8 mouse cellular contexts compared by ENCODE assay signal in genomic region chr2:72114148-72114559, GRCm38 (mm10).
DNase-seq lines count a peak whose midpoint lies in the region; ATAC-seq and TF ChIP-seq lines count a peak whose summit lies in the region.

No protein-coding gene starts in this region.

- no peak overlapping the region for H3K9ac ChIP-seq in heart, embryonic 14.5 days (ENCODE audit: low read length)
- no peak overlapping the region for H3K9ac ChIP-seq in heart, embryonic 12.5 days
- no peak overlapping the region for H3K9ac ChIP-seq in lung, embryonic 14.5 days

- H3K4me2 ChIP-seq in heart, embryonic 14.5 days (ENCODE audit: low read length) = no peak overlapping the region
- no peak overlapping the region for H3K4me2 ChIP-seq in heart, embryonic 12.5 days
- no peak overlapping the region for H3K4me2 ChIP-seq in lung, embryonic 14.5 days

- TF ChIP-seq POLR2A in lung, adult 2 months (IDR thresholded peaks at IDR 0.05; ENCODE audit: borderline replicate concordance, extremely low read depth, low read depth, low read length) = no peak
- TF ChIP-seq POLR2A in bone marrow, adult 2 months (IDR thresholded peaks at IDR 0.05; ENCODE audit: borderline replicate concordance, control insufficient read depth, low read depth, low read length) = no peak

- DNase-seq in lung, embryonic 14.5 days = peak; percentile 87
- DNase-seq in lung, adult 2 months = no peak
- peak; percentile 86 for DNase-seq in naive thymus-derived CD4-positive, alpha-beta T cell, adult 2 months (ENCODE audit: low read depth)
- DNase-seq in cerebellum, postnatal 14 days = no peak
- no peak for DNase-seq in left cerebral cortex, adult 9 months (ENCODE audit: low spot score in 2 of 2)

- H3K9me3 ChIP-seq in heart, embryonic 14.5 days (ENCODE audit: control insufficient read depth, low read length) = no peaks in the 10 kb centered on the region
- no peaks in the 10 kb centered on the region for H3K9me3 ChIP-seq in heart, embryonic 12.5 days (replicated peaks)
- no peaks in the 10 kb centered on the region for H3K9me3 ChIP-seq in lung, embryonic 14.5 days (ENCODE audit: low read depth, low read length)

- no peak overlapping the region for H3K4me3 ChIP-seq in heart, embryonic 14.5 days (ENCODE audit: control insufficient read depth in 1 of 2, insufficient read depth in 1 of 2, low read depth in 1 of 2, low read length in 2 of 2)
- H3K4me3 ChIP-seq in heart, embryonic 12.5 days = no peak overlapping the region
- H3K4me3 ChIP-seq in lung, embryonic 14.5 days (ENCODE audit: low read depth, low read length) = no peak overlapping the region
- no peak overlapping the region for H3K4me3 ChIP-seq in lung, adult 2 months (replicated peaks; ENCODE audit: extremely low read depth, low read depth, low read length)
- no peak overlapping the region for H3K4me3 ChIP-seq in bone marrow, adult 2 months (replicated peaks; ENCODE audit: control insufficient read depth, low read depth, low read length)

- H3K4me1 ChIP-seq in heart, embryonic 14.5 days (ENCODE audit: control insufficient read depth in 2 of 2, insufficient read depth in 2 of 2, low read length in 2 of 2) = peaks cover 17 to 22% of the 10 kb centered on the region in 2 experiments
- peaks cover 28% of the 10 kb centered on the region for H3K4me1 ChIP-seq in heart, embryonic 12.5 days (replicated peaks)
- peaks cover 18% of the 10 kb centered on the region; the same call in 1 of the 2 replicates for H3K4me1 ChIP-seq in lung, embryonic 14.5 days (ENCODE audit: insufficient read depth)
- peaks cover 24% of the 10 kb centered on the region for H3K4me1 ChIP-seq in lung, adult 2 months (ENCODE audit: control insufficient read depth, insufficient read depth, low read length)
- peaks cover 2% of the 10 kb centered on the region; the same call in 1 of the 2 replicates for H3K4me1 ChIP-seq in bone marrow, adult 2 months (ENCODE audit: control insufficient read depth, insufficient read depth, low read length)

- no peaks in the 10 kb centered on the region for H3K36me3 ChIP-seq in heart, embryonic 14.5 days (ENCODE audit: control insufficient read depth, insufficient read depth, low read length)
- no peaks in the 10 kb centered on the region for H3K36me3 ChIP-seq in heart, embryonic 12.5 days
- no peaks in the 10 kb centered on the region for H3K36me3 ChIP-seq in lung, embryonic 14.5 days (ENCODE audit: insufficient read depth)

- no peaks in the 10 kb centered on the region for H3K27me3 ChIP-seq in heart, embryonic 14.5 days (ENCODE audit: control insufficient read depth, insufficient read depth, low read length)
- no peaks in the 10 kb centered on the region for H3K27me3 ChIP-seq in heart, embryonic 12.5 days (replicated peaks)
- no peaks in the 10 kb centered on the region for H3K27me3 ChIP-seq in lung, embryonic 14.5 days (ENCODE audit: insufficient read depth, low read length)

- ATAC-seq in heart, embryonic 14.5 days (ENCODE audit: insufficient number of reproducible peaks, insufficient read depth, low FRiP score, low read depth) = peak; percentile 33; the same call in 1 of the 2 replicates
- no peak for ATAC-seq in heart, embryonic 12.5 days (ENCODE audit: insufficient number of reproducible peaks, low FRiP score)
- peak; percentile 94 for ATAC-seq in lung, embryonic 14.5 days (ENCODE audit: insufficient read depth)

- 61% methylated on average over 4 of the region's 4 CpGs for WGBS in heart, embryonic 14.5 days
- WGBS in heart, embryonic 12.5 days = 69% methylated on average over 4 of the region's 4 CpGs
- 24% methylated on average over 4 of the region's 4 CpGs for WGBS in lung, embryonic 14.5 days
- 22% methylated on average over 4 of the region's 4 CpGs for WGBS in lung, adult 2 months
- 31% methylated on average over 4 of the region's 4 CpGs for WGBS in bone marrow, adult 2 months

- peak overlapping the region in 1 of 2 experiments; percentile 0; a peak in 1 of 4 replicates for H3K27ac ChIP-seq in heart, embryonic 14.5 days (replicated peaks in 1 of 2; ENCODE audit: control insufficient read depth in 1 of 2, insufficient read depth in 1 of 2, low read depth in 2 of 2, low read length in 2 of 2)
- no peak overlapping the region for H3K27ac ChIP-seq in heart, embryonic 12.5 days (ENCODE audit: poor library complexity, severe bottlenecking)
- peak overlapping the region; percentile 73 for H3K27ac ChIP-seq in lung, embryonic 14.5 days (ENCODE audit: low read depth)
- peak overlapping the region; percentile 13; the same call in 1 of the 2 replicates for H3K27ac ChIP-seq in bone marrow, adult 2 months (ENCODE audit: control insufficient read depth, insufficient read depth, low read depth, low read length, poor library complexity)

- no peak for TF ChIP-seq CTCF in lung, embryonic 14.5 days (IDR thresholded peaks at IDR 0.05; ENCODE audit: low read depth)
- TF ChIP-seq CTCF in lung, adult 2 months (IDR thresholded peaks at IDR 0.05; ENCODE audit: insufficient read depth, low read length) = no peak
- no peak for TF ChIP-seq CTCF in bone marrow, adult 2 months (IDR thresholded peaks at IDR 0.05; ENCODE audit: control insufficient read depth, insufficient read depth, low read length)

Comparison
In these comparisons a context has a peak if more than half of its experiments do, and no peak if none do; other contexts are left out.
1. DNase-seq: peak in lung, embryonic 14.5 days (single experiment) and naive thymus-derived CD4-positive, alpha-beta T cell, adult 2 months (single experiment); none in lung, adult 2 months (single experiment), cerebellum, postnatal 14 days (0 of 2) and left cerebral cortex, adult 9 months (0 of 2).